Mouse (Mus musculus): ENCODE data around the gene Trim25. TPM values are rescaled to one million over a fixed set of nuclear protein-coding genes. Genes with fewer than 3 reads are reported as not detected.
A peak's percentile ranks its signal among the peaks of the same experiment; 100 is the strongest.

The Trim25 gene
- total and polyA plus RNA-seq, 3 experiments: 6.1 to 41.2 (median 19.5) TPM

GRCm38 (mm10) chr11:89007582-89007981 lies 8.4 kb downstream of the Trim25 start:
- Histone ChIP-seq H3K9me3 (replicated peaks; ENCODE audit: low read length) (no peaks in the 10 kb centered on the region), H3K4me1 (ENCODE audit: control insufficient read depth in 1 of 2, insufficient read depth in 2 of 2) (peaks cover 19 to 51% of the 10 kb centered on the region in 2 experiments), H3K4me3 (replicated peaks in 1 of 3; ENCODE audit: low read depth in 2 of 3, low read length in 2 of 3, poor library complexity in 1 of 3) (no peak overlapping the region), H3K79me2 (replicated peaks; ENCODE audit: control insufficient read depth, extremely low read depth, insufficient read depth, poor library complexity, severe bottlenecking) (peaks cover 11% of the 10 kb centered on the region), H3K27ac (ENCODE audit: insufficient read depth, low read depth) (no peak overlapping the region), H3K36me3 (replicated peaks in 1 of 2; ENCODE audit: control insufficient read depth in 1 of 2, insufficient read depth in 1 of 2, low read length in 1 of 2) (peaks cover 47 to 93% of the 10 kb centered on the region in 2 experiments), H3K9ac (ENCODE audit: insufficient read depth, low read depth) (no peak overlapping the region), H3K27me3 (replicated peaks) (no peaks in the 10 kb centered on the region), H3K4me2 (ENCODE audit: insufficient read depth, low read depth, poor library complexity, severe bottlenecking) (no peak overlapping the region)
- dilution Hi-C loops (cut with MboI; ENCODE audit: extremely low pct_ligation_motif_present, extremely low pct_unique_long_range_greater_than_20kb, low sequenced_read_pairs) (no loop called here), in situ Hi-C loops (cut with MboI; ENCODE audit: low pct_ligation_motif_present, low pct_unique_long_range_greater_than_20kb, low sequenced_read_pairs) (no loop called here)
- TF ChIP-seq ZKSCAN1 (IDR thresholded peaks at IDR 0.05; ENCODE audit: borderline replicate concordance, low read depth, low read length): no peak
- TF ChIP-seq BHLHE40 (IDR thresholded peaks at IDR 0.05; ENCODE audit: low read depth, low read length): no peak
- DNase-seq (ENCODE audit: extremely low read depth): no peak

GRCm38 (mm10) chr11:89009066-89009465 lies 9.9 kb downstream of the Trim25 start:
- no peaks in the 10 kb centered on the region for H3K79me2 ChIP-seq (replicated peaks; ENCODE audit: control insufficient read depth, extremely low read depth, insufficient read depth, poor library complexity, severe bottlenecking)
- peak; percentile 43 for DNase-seq (ENCODE audit: extremely low read depth)
- TF ChIP-seq JUND (conservative IDR thresholded peaks at IDR 0.05; ENCODE audit: low read depth, low read length) (peak; percentile 38; the same call in 1 of the 2 replicates), ZNF384 (IDR thresholded peaks at IDR 0.05; ENCODE audit: low read depth, low read length) (no peak), JUN (IDR thresholded peaks at IDR 0.05; ENCODE audit: insufficient read depth, low read depth, low read length) (peak; percentile 88), NELFE (IDR thresholded peaks at IDR 0.05; ENCODE audit: low read depth, low read length) (no peak), NRF1 (IDR thresholded peaks at IDR 0.05; ENCODE audit: low read depth, low read length) (0 out of 2 replicates have a peak, but pooled peaks have one; percentile 18), ETS1 (conservative IDR thresholded peaks at IDR 0.05; ENCODE audit: low read depth, low read length) (0 out of 2 replicates have a peak, but pooled peaks have one; percentile 40), EP300 (IDR thresholded peaks at IDR 0.05; ENCODE audit: low read length) (peak; percentile 26; the same call in 1 of the 2 replicates)
- dilution Hi-C loops (cut with MboI; ENCODE audit: extremely low pct_ligation_motif_present, extremely low pct_unique_long_range_greater_than_20kb, low sequenced_read_pairs) (no loop called here), in situ Hi-C loops (cut with MboI; ENCODE audit: low pct_ligation_motif_present, low pct_unique_long_range_greater_than_20kb, low sequenced_read_pairs) (no loop called here)
- no peak overlapping the region for H3K4me2 ChIP-seq (ENCODE audit: insufficient read depth, low read depth, poor library complexity, severe bottlenecking)
- H3K36me3 ChIP-seq (replicated peaks in 1 of 2; ENCODE audit: control insufficient read depth in 1 of 2, insufficient read depth in 1 of 2, low read length in 1 of 2): peaks cover 62 to 94% of the 10 kb centered on the region in 2 experiments
- no peak overlapping the region for H3K9ac ChIP-seq (ENCODE audit: insufficient read depth, low read depth)
- no peak overlapping the region for H3K27ac ChIP-seq (ENCODE audit: insufficient read depth, low read depth)
- H3K27me3 ChIP-seq (replicated peaks): no peaks in the 10 kb centered on the region
- H3K4me3 ChIP-seq (replicated peaks in 1 of 3; ENCODE audit: low read depth in 2 of 3, low read length in 2 of 3, poor library complexity in 1 of 3): no peak overlapping the region
- no peaks in the 10 kb centered on the region for H3K9me3 ChIP-seq (replicated peaks; ENCODE audit: low read length)
- H3K4me1 ChIP-seq (ENCODE audit: control insufficient read depth in 1 of 2, insufficient read depth in 2 of 2): peaks cover 8 to 41% of the 10 kb centered on the region in 2 experiments

- no peaks in the 10 kb centered on the region for H3K79me2 ChIP-seq (replicated peaks; ENCODE audit: control insufficient read depth, extremely low read depth, insufficient read depth, poor library complexity, severe bottlenecking)
- TF ChIP-seq MXI1 (IDR thresholded peaks at IDR 0.05; ENCODE audit: low read depth, low read length): no peak
- TF ChIP-seq UBTF (IDR thresholded peaks at IDR 0.05; ENCODE audit: low read depth, low read length): no peak
- TF ChIP-seq ZKSCAN1 (IDR thresholded peaks at IDR 0.05; ENCODE audit: borderline replicate concordance, low read depth, low read length): no peak
- TF ChIP-seq E2F4 (IDR thresholded peaks at IDR 0.05; ENCODE audit: insufficient replicate concordance, low read depth, low read length): no peak
- H3K27me3 ChIP-seq (replicated peaks): no peaks in the 10 kb centered on the region
- H3K27ac ChIP-seq (ENCODE audit: insufficient read depth, low read depth): no peak overlapping the region
- H3K4me1 ChIP-seq (ENCODE audit: control insufficient read depth in 1 of 2, insufficient read depth in 2 of 2): peaks cover 7 to 43% of the 10 kb centered on the region in 2 experiments
- H3K4me2 ChIP-seq (ENCODE audit: insufficient read depth, low read depth, poor library complexity, severe bottlenecking): no peak overlapping the region
- H3K9me3 ChIP-seq (replicated peaks; ENCODE audit: low read length): no peaks in the 10 kb centered on the region
- no peak for DNase-seq (ENCODE audit: extremely low read depth)
- H3K4me3 ChIP-seq (replicated peaks in 1 of 3; ENCODE audit: low read depth in 2 of 3, low read length in 2 of 3, poor library complexity in 1 of 3): no peak overlapping the region
- in situ Hi-C loops (cut with MboI; ENCODE audit: low pct_ligation_motif_present, low pct_unique_long_range_greater_than_20kb, low sequenced_read_pairs): no loop called here
- dilution Hi-C loops (cut with MboI; ENCODE audit: extremely low pct_ligation_motif_present, extremely low pct_unique_long_range_greater_than_20kb, low sequenced_read_pairs): no loop called here
- no peak overlapping the region for H3K9ac ChIP-seq (ENCODE audit: insufficient read depth, low read depth)
- H3K36me3 ChIP-seq (replicated peaks in 1 of 2; ENCODE audit: control insufficient read depth in 1 of 2, insufficient read depth in 1 of 2, low read length in 1 of 2): peaks cover 65 to 96% of the 10 kb centered on the region in 2 experiments
Observed at GRCm38 (mm10) chr11:89009496-89009895, 10.3 kb downstream of the Trim25 start.
